Mouse (Mus musculus) adrenal gland, adult 2 months (tissue): ENCODE data around the gene Oat. TPM values are rescaled to one million over a fixed set of nuclear protein-coding genes. Genes with fewer than 3 reads are reported as not detected.

ENCODE experiments used
- DNase-seq: peaks from one replicate; pipeline ENCODE4 v3.0.0; 2021
- long read RNA-seq: library from polyadenylated mRNA; stranded (forward); transcript quantifications from one replicate; pipeline ENCODE4 v2.0.0, GENCODE M21; 2021
- polyA plus RNA-seq: library from polyadenylated mRNA; depleted of rRNA; stranded (reverse); fragments of >200 nt; gene quantifications from 2 replicates; pipeline ENCODE4 v1.2.3, GENCODE M21; 2012; rRNA removed
- total RNA-seq, 2 experiments: library from RNA; stranded (reverse); gene quantifications; 2 replicates each; pipeline ENCODE4 v1.2.3; 2021

The Oat gene
- 100 to 1,000 TPM in 1 of 2 experiments, 10 to 100 TPM in 1; 99.3 to 144 TPM for total RNA-seq
- polyA plus RNA-seq: 87.9 and 111 TPM in 2 replicates
- long read RNA-seq, transcript Oat-201 (10 exons, 2,152 nt): major isoform, 96 of 102 reads
- long read RNA-seq, partial matches to known transcripts: 5 of 102 reads
- long read RNA-seq, other reads (novel, unspliced or antisense): 1 of 102 reads

GRCm38 (mm10) chr7:132576116-132576650, at the start of gene Oat:
Oat (minus strand) TSS chr7:132576398.
- DNase-seq: peak; percentile 97

GRCm38 (mm10) chr7:132624161-132624560, 48.0 kb upstream of the Oat start:
- peak; percentile 17 for DNase-seq

GRCm38 (mm10) chr7:132619975-132620918, 44.0 kb upstream of the Oat start:
- peak; percentile 12 for DNase-seq

GRCm38 (mm10) chr7:132619549-132619948, 43.4 kb upstream of the Oat start:
- DNase-seq: no peak

GRCm38 (mm10) chr7:132617021-132617564, 40.9 kb upstream of the Oat start:
- DNase-seq: no peak

- DNase-seq: no peak
Observed at GRCm38 (mm10) chr7:132616391-132616790, 40.2 kb upstream of the Oat start.

- DNase-seq: peak; percentile 65
Observed at GRCm38 (mm10) chr7:132615346-132615745, 39.1 kb upstream of the Oat start.

GRCm38 (mm10) chr7:132611530-132611929, 35.3 kb upstream of the Oat start:
- no peak for DNase-seq

GRCm38 (mm10) chr7:132610468-132611318, 34.5 kb upstream of the Oat start, which contains the start of gene Lhpp:
Lhpp (plus strand) TSS chr7:132610638.
- DNase-seq: peak; percentile 92

- DNase-seq: no peak
Observed at GRCm38 (mm10) chr7:132608316-132609020, 32.3 kb upstream of the Oat start.

- DNase-seq: no peak
Observed at GRCm38 (mm10) chr7:132605689-132606088, 29.5 kb upstream of the Oat start.

- no peak for DNase-seq
Observed at GRCm38 (mm10) chr7:132604720-132605119, 28.5 kb upstream of the Oat start.

GRCm38 (mm10) chr7:132600926-132601325, 24.7 kb upstream of the Oat start:
- DNase-seq: no peak

GRCm38 (mm10) chr7:132600026-132600425, 23.8 kb upstream of the Oat start:
- DNase-seq: no peak

GRCm38 (mm10) chr7:132599071-132599975, 23.1 kb upstream of the Oat start, which contains the start of gene Nkx1-2:
Nkx1-2 (minus strand) TSS chr7:132599637.
- no peak for DNase-seq

GRCm38 (mm10) chr7:132597251-132598041, 21.2 kb upstream of the Oat start:
- DNase-seq: peak; percentile 50

GRCm38 (mm10) chr7:132596557-132597250, 20.5 kb upstream of the Oat start:
- no peak for DNase-seq

GRCm38 (mm10) chr7:132595787-132596186, 19.6 kb upstream of the Oat start:
- no peak for DNase-seq
